Mouse (Mus musculus) limb, embryonic 12.5 days (tissue): Measurements from ENCODE around the gene Rmi2. TPM values are rescaled to one million over a fixed set of nuclear protein-coding genes. Genes with fewer than 3 reads are reported as not detected.
"Not testable (repeated sequence)": the region's sequence is repeated elsewhere in the genome, so short reads cannot be mapped to it uniquely, and the experiment has no call there.

Experiments used
- ATAC-seq: fragments of 200-750 bp; cut with Nextera tagmentation; 2 replicates; pipeline ENCODE4 v1.8.0; 2017; ENCODE audit warnings: low read depth, moderate TSS enrichment; ENCODE audit not compliant: insufficient number of reproducible peaks, insufficient read depth, low FRiP score, low TSS enrichment
- H3K27ac ChIP-seq: fragments of 300-500 bp; sonication (generic); 2 replicates; pipeline ENCODE4 v1.5.1; 2016; ENCODE audit warnings: mild to moderate bottlenecking, moderate library complexity
- H3K27me3 ChIP-seq: fragments of 300-500 bp; sonication (generic); 2 replicates; pipeline ENCODE4 v1.6.1; 2016; ENCODE audit warnings: mild to moderate bottlenecking, moderate library complexity
- H3K36me3 ChIP-seq: fragments of 300-500 bp; sonication (generic); 2 replicates; pipeline ENCODE4 v1.6.1; 2016; ENCODE audit warnings: mild to moderate bottlenecking, moderate library complexity
- H3K4me1 ChIP-seq: fragments of 300-500 bp; sonication (generic); replicated peaks from 2 replicates; pipeline ENCODE4 v1.6.1; 2016
- H3K4me2 ChIP-seq: fragments of 300-500 bp; sonication (generic); 2 replicates; pipeline ENCODE4 v1.6.1; 2016; ENCODE audit warnings: mild to moderate bottlenecking, moderate library complexity
- H3K4me3 ChIP-seq: fragments of 300-500 bp; sonication (generic); replicated peaks from 2 replicates; pipeline ENCODE4 v1.5.1; 2016; ENCODE audit warnings: mild to moderate bottlenecking
- H3K9ac ChIP-seq: fragments of 300-500 bp; sonication (generic); replicated peaks from 2 replicates; pipeline ENCODE4 v1.6.1; 2016; ENCODE audit warnings: mild to moderate bottlenecking, moderate library complexity
- H3K9me3 ChIP-seq: fragments of 300-500 bp; sonication (generic); 2 replicates; pipeline ENCODE4 v1.6.1; 2016; ENCODE audit warnings: mild to moderate bottlenecking, moderate library complexity
- WGBS: fragments of 180-500 bp; shearing (Covaris S2); methylation state at CpG from one replicate; pipeline ENCODE4 v1.1.7; 2016; 5-methylcytosine and 5-hydroxymethylcytosine counted together
- polyA plus RNA-seq: library from polyadenylated mRNA; unstranded; fragments of >200 nt; fragmentation: Nextera tagmentation; extraction: Ambion mirVana; gene quantifications from 2 replicates; pipeline ENCODE4 v1.2.1, GENCODE M21; 2016

Rmi2 gene
- polyA plus RNA-seq, 1 experiment from 2014 or later, result 5.1 TPM

- H3K36me3 ChIP-seq, result peaks cover 14% of the 10 kb centered on the region; the same call in 1 of the 2 replicates
- ATAC-seq, result no peak
- no peaks in the 10 kb centered on the region for H3K9me3 ChIP-seq
- H3K9ac ChIP-seq, result peak overlapping the region; percentile 37; the same call in 1 of the 2 replicates
- H3K27me3 ChIP-seq, result no peaks in the 10 kb centered on the region
- WGBS, result 57% methylated on average over 6 of the region's 6 CpGs
- H3K4me2 ChIP-seq, result peak overlapping the region; percentile 52
- peaks cover 39% of the 10 kb centered on the region for H3K4me1 ChIP-seq
- H3K4me3 ChIP-seq, result peak overlapping the region; percentile 22; the same call in 1 of the 2 replicates
- peak overlapping the region; percentile 76 for H3K27ac ChIP-seq
Measured at GRCm38 (mm10) chr16:10844319-10844670, 9.4 kb downstream of the Rmi2 start.

GRCm38 (mm10) chr16:10845952-10846351, 11.1 kb downstream of the Rmi2 start:
- Histone ChIP-seq H3K27me3 (no peaks in the 10 kb centered on the region), H3K9ac (no peak overlapping the region), H3K27ac (no peak overlapping the region), H3K36me3 (peaks cover 3% of the 10 kb centered on the region; the same call in 1 of the 2 replicates), H3K9me3 (no peaks in the 10 kb centered on the region), H3K4me3 (no peak overlapping the region), H3K4me2 (no peak overlapping the region), H3K4me1 (peaks cover 47% of the 10 kb centered on the region)
- no peak for ATAC-seq
- 76% methylated on average over 6 of the region's 6 CpGs for WGBS

- Histone ChIP-seq H3K9ac (no peak overlapping the region), H3K36me3 (no peaks in the 10 kb centered on the region), H3K9me3 (no peaks in the 10 kb centered on the region), H3K4me2 (no peak overlapping the region), H3K27ac (no peak overlapping the region), H3K4me3 (no peak overlapping the region), H3K27me3 (no peaks in the 10 kb centered on the region), H3K4me1 (peaks cover 53% of the 10 kb centered on the region)
- no peak for ATAC-seq
- WGBS, result 51% methylated on average over 4 of the region's 4 CpGs
Measured at GRCm38 (mm10) chr16:10846503-10846902, 11.6 kb downstream of the Rmi2 start.

- Histone ChIP-seq H3K4me1 (peaks cover 37% of the 10 kb centered on the region), H3K4me3 (no peak overlapping the region), H3K27ac (peak overlapping the region; percentile 85), H3K9ac (no peak overlapping the region), H3K27me3 (no peaks in the 10 kb centered on the region), H3K9me3 (no peaks in the 10 kb centered on the region), H3K4me2 (peak overlapping the region; percentile 23), H3K36me3 (no peaks in the 10 kb centered on the region)
- ATAC-seq, result peak; percentile 78
- WGBS, result 23% methylated on average over 12 of the region's 12 CpGs
Measured at GRCm38 (mm10) chr16:10849965-10850861, 15.4 kb downstream of the Rmi2 start.

- Histone ChIP-seq H3K4me2 (peak overlapping the region; percentile 23; the same call in 1 of the 2 replicates), H3K9ac (0 out of 2 replicates have a peak overlapping the region, but pooled peaks have one; percentile 4), H3K4me3 (no peak overlapping the region), H3K9me3 (no peaks in the 10 kb centered on the region), H3K4me1 (peaks cover 38% of the 10 kb centered on the region), H3K27ac (peak overlapping the region; percentile 85), H3K27me3 (no peaks in the 10 kb centered on the region), H3K36me3 (no peaks in the 10 kb centered on the region)
- peak; percentile 29; the same call in 1 of the 2 replicates for ATAC-seq
- 59% methylated on average over 4 of the region's 4 CpGs for WGBS
Measured at GRCm38 (mm10) chr16:10850905-10851304, 16.0 kb downstream of the Rmi2 start.

- H3K4me2 ChIP-seq, ATAC-seq, H3K4me3 ChIP-seq, H3K36me3 ChIP-seq, H3K27me3 ChIP-seq, H3K9ac ChIP-seq, H3K27ac ChIP-seq, H3K9me3 ChIP-seq: not testable (repeated sequence)
- 93% methylated on average over 10 of the region's 10 CpGs for WGBS
- H3K4me1 ChIP-seq, result peaks cover 40% of the 10 kb centered on the region
Measured at GRCm38 (mm10) chr16:10852216-10852615, 17.4 kb downstream of the Rmi2 start.

- H3K4me2 ChIP-seq, result no peak overlapping the region
- peaks cover 20% of the 10 kb centered on the region for H3K4me1 ChIP-seq
- ATAC-seq, result no peak
- WGBS, result 89% methylated on average over 7 of the region's 7 CpGs
- no peaks in the 10 kb centered on the region for H3K27me3 ChIP-seq
- H3K9ac ChIP-seq, result no peak overlapping the region
- H3K9me3 ChIP-seq, result no peaks in the 10 kb centered on the region
- no peaks in the 10 kb centered on the region; the same call in 1 of the 2 replicates for H3K36me3 ChIP-seq
- H3K4me3 ChIP-seq, result no peak overlapping the region
- no peak overlapping the region for H3K27ac ChIP-seq
Measured at GRCm38 (mm10) chr16:10859726-10860245, 24.9 kb downstream of the Rmi2 start.

GRCm38 (mm10) chr16:10861408-10861807, 26.5 kb downstream of the Rmi2 start:
- no peak for ATAC-seq
- H3K4me3 ChIP-seq, result no peak overlapping the region
- H3K4me1 ChIP-seq, result peaks cover 17% of the 10 kb centered on the region
- H3K27me3 ChIP-seq, result no peaks in the 10 kb centered on the region
- H3K27ac ChIP-seq, result no peak overlapping the region
- WGBS, result 77% methylated on average over 3 of the region's 3 CpGs
- no peak overlapping the region for H3K9ac ChIP-seq
- H3K4me2 ChIP-seq, result no peak overlapping the region
- H3K9me3 ChIP-seq, result no peaks in the 10 kb centered on the region
- H3K36me3 ChIP-seq, result peaks cover 3% of the 10 kb centered on the region; the same call in 1 of the 2 replicates

GRCm38 (mm10) chr16:10864833-10865591, 30.2 kb downstream of the Rmi2 start:
- H3K36me3 ChIP-seq, result peaks cover 5% of the 10 kb centered on the region; the same call in 1 of the 2 replicates
- H3K4me3 ChIP-seq, result no peak overlapping the region
- WGBS, result 83% methylated on average over 6 of the region's 6 CpGs
- no peak for ATAC-seq
- H3K27me3 ChIP-seq, result no peaks in the 10 kb centered on the region
- no peak overlapping the region for H3K9ac ChIP-seq
- no peaks in the 10 kb centered on the region for H3K9me3 ChIP-seq
- H3K27ac ChIP-seq, result no peak overlapping the region
- H3K4me2 ChIP-seq, result no peak overlapping the region
- no peaks in the 10 kb centered on the region for H3K4me1 ChIP-seq

- H3K27me3 ChIP-seq, result no peaks in the 10 kb centered on the region
- H3K4me3 ChIP-seq, result no peak overlapping the region
- H3K4me1 ChIP-seq, result no peaks in the 10 kb centered on the region
- H3K36me3 ChIP-seq, result peaks cover 5% of the 10 kb centered on the region; the same call in 1 of the 2 replicates
- H3K9ac ChIP-seq, result no peak overlapping the region; the same call in 1 of the 2 replicates
- ATAC-seq, result no peak
- H3K9me3 ChIP-seq, result no peaks in the 10 kb centered on the region
- no peak overlapping the region for H3K4me2 ChIP-seq
- H3K27ac ChIP-seq, result no peak overlapping the region
Measured at GRCm38 (mm10) chr16:10865592-10865987, 30.7 kb downstream of the Rmi2 start.

GRCm38 (mm10) chr16:10866841-10867240, 32.0 kb downstream of the Rmi2 start:
- no peak for ATAC-seq
- Histone ChIP-seq H3K9ac (no peak overlapping the region), H3K4me2 (no peak overlapping the region), H3K9me3 (no peaks in the 10 kb centered on the region), H3K27me3 (no peaks in the 10 kb centered on the region), H3K4me3 (no peak overlapping the region), H3K27ac (no peak overlapping the region), H3K4me1 (0 out of 2 replicates have a peak, but pooled peaks cover 5% of the 10 kb centered on the region), H3K36me3 (peaks cover 5% of the 10 kb centered on the region; the same call in 1 of the 2 replicates)
- 83% methylated on average over 8 of the region's 8 CpGs for WGBS
